In genomic region chr15:62482357-62482756, GRCm38 (mm10) we compare ENCODE assay signal across 30 mouse cellular contexts.
DNase-seq lines count a peak whose midpoint lies in the region; ATAC-seq and TF ChIP-seq lines count a peak whose summit lies in the region.
"Had no signal": no experiment of that assay in that cellular context is flagged by ENCODE, and none has a peak within 500 bp of the region (broad histone marks: within the 10 kb centered on the region; RNA-seq: fewer than 3 reads in every experiment).

No protein-coding gene starts in this region.

- no peaks in the 10 kb centered on the region for H3K4me1 ChIP-seq in liver, postnatal 0 days (ENCODE audit: insufficient read depth)
- H3K4me1 ChIP-seq: forebrain, embryonic 13.5 days; heart, embryonic 10.5 days; heart, embryonic 15.5 days; hindbrain, embryonic 12.5 days; limb, embryonic 13.5 days; neural tube, embryonic 15.5 days had no signal

- peak; percentile 19 for DNase-seq in layer of hippocampus, adult 9-11 months
- no peak for DNase-seq in layer of hippocampus, postnatal 36 days
- DNase-seq in right cerebral cortex, postnatal 25 days = peak; percentile 23
- DNase-seq in right cerebral cortex, postnatal 4 days = no peak
- peak; percentile 33 for DNase-seq in brain, adult 2 months (ENCODE audit: low read depth, low spot score)
- DNase-seq in liver, postnatal 0 days = no peak
- DNase-seq in kidney, adult 18-20 months = no peak
- DNase-seq: adrenal gland, adult 2 months; adrenal gland, postnatal 36 days; cerebellum, adult 9-10 months; cerebellum, postnatal 36 days; gastrocnemius, postnatal 25 days; heart, adult 11 months; kidney, adult 11 months; kidney, postnatal 36 days; lung, postnatal 4 days; midbrain, embryonic 14.5 days; retina, postnatal 1 day; thymus, postnatal 14 days had no signal

- H3K27ac ChIP-seq in liver, postnatal 0 days (ENCODE audit: low read depth) = no peak overlapping the region
- H3K27ac ChIP-seq: forebrain, embryonic 13.5 days; heart, embryonic 10.5 days; heart, embryonic 15.5 days; hindbrain, embryonic 12.5 days; hindbrain, postnatal 0 days; left cerebral cortex, adult 2 months; limb, embryonic 13.5 days; neural tube, embryonic 15.5 days had no signal

- 83% methylated on average over 7 of the region's 7 CpGs for WGBS in liver, postnatal 0 days (ENCODE audit: insufficient replicate concordance)

- no peaks in the 10 kb centered on the region for H3K36me3 ChIP-seq in liver, postnatal 0 days (replicated peaks; ENCODE audit: insufficient read depth, low read length)
- H3K36me3 ChIP-seq: heart, embryonic 10.5 days; heart, embryonic 15.5 days; hindbrain, embryonic 12.5 days; limb, embryonic 13.5 days; neural tube, embryonic 15.5 days had no signal

- no peak for TF ChIP-seq EP300 in liver, postnatal 0 days (IDR thresholded peaks at IDR 0.05; ENCODE audit: low read depth)

- no peak for TF ChIP-seq CTCF in liver, postnatal 0 days (IDR thresholded peaks at IDR 0.05; ENCODE audit: low read depth)

- no peak for ATAC-seq in megakaryocyte-erythroid progenitor cell, adult 5-6 weeks (replicated peaks; ENCODE audit: low FRiP score, low TSS enrichment, poor library complexity, severe bottlenecking)
- ATAC-seq in liver, postnatal 0 days = no peak
- ATAC-seq: forebrain, embryonic 13.5 days; hindbrain, postnatal 0 days had no signal

- no peaks in the 10 kb centered on the region for H3K27me3 ChIP-seq in liver, postnatal 0 days (ENCODE audit: insufficient read depth, low read length)
- H3K27me3 ChIP-seq: forebrain, embryonic 13.5 days; heart, embryonic 15.5 days; hindbrain, embryonic 12.5 days; limb, embryonic 13.5 days; megakaryocyte, embryonic 14.5 days; neural tube, embryonic 15.5 days had no signal

- no peak overlapping the region for H3K4me3 ChIP-seq in liver, postnatal 0 days (ENCODE audit: low read depth, low read length)
- H3K4me3 ChIP-seq: forebrain, embryonic 13.5 days; heart, embryonic 10.5 days; heart, embryonic 15.5 days; hindbrain, embryonic 12.5 days; left cerebral cortex, adult 2 months; limb, embryonic 13.5 days; megakaryocyte, embryonic 14.5 days; neural tube, embryonic 15.5 days had no signal

- no peaks in the 10 kb centered on the region for H3K9me3 ChIP-seq in liver, postnatal 0 days (ENCODE audit: low read length)
- H3K9me3 ChIP-seq: forebrain, embryonic 13.5 days; heart, embryonic 10.5 days; heart, embryonic 15.5 days; hindbrain, embryonic 12.5 days; limb, embryonic 13.5 days; megakaryocyte, embryonic 14.5 days; neural tube, embryonic 15.5 days had no signal

- no peak overlapping the region for H3K9ac ChIP-seq in liver, postnatal 0 days (replicated peaks)
- H3K9ac ChIP-seq: forebrain, embryonic 13.5 days; heart, embryonic 15.5 days; hindbrain, embryonic 12.5 days; limb, embryonic 13.5 days; neural tube, embryonic 15.5 days had no signal

- no peak overlapping the region for H3K4me2 ChIP-seq in liver, postnatal 0 days (ENCODE audit: low read depth, low read length)
- H3K4me2 ChIP-seq: forebrain, embryonic 13.5 days; heart, embryonic 15.5 days; hindbrain, embryonic 12.5 days; limb, embryonic 13.5 days; liver, embryonic 11.5 days; neural tube, embryonic 15.5 days had no signal

Comparison
In these comparisons a context has a peak if more than half of its experiments do, and no peak if none do; other contexts are left out.
1. DNase-seq: peak in layer of hippocampus, adult 9-11 months (single experiment), right cerebral cortex, postnatal 25 days (single experiment) and brain, adult 2 months (single experiment); none in layer of hippocampus, postnatal 36 days (0 of 2), right cerebral cortex, postnatal 4 days (single experiment), liver, postnatal 0 days (single experiment) and kidney, adult 18-20 months (single experiment).